ENCODE assay signal across 8 mouse cellular contexts in genomic region chr11:109439829-109440340, GRCm38 (mm10). TPM values are rescaled to one million over a fixed set of nuclear protein-coding genes. Genes with fewer than 3 reads are reported as not detected.
DNase-seq lines count a peak whose midpoint lies in the region; ATAC-seq lines count a peak whose summit lies in the region.

No protein-coding gene starts in this region.

- peak overlapping the region; percentile 3; the same call in 1 of the 2 replicates for H3K27ac ChIP-seq in intestine, embryonic 14.5 days (ENCODE audit: low read depth)

- peak; percentile 61; the same call in 1 of the 2 replicates for ATAC-seq in intestine, embryonic 14.5 days (replicated peaks; ENCODE audit: low FRiP score, low TSS enrichment, low read depth)
- peak; percentile 76 for ATAC-seq in megakaryocyte progenitor cell, adult 5-6 weeks (replicated peaks; ENCODE audit: poor library complexity)

- WGBS in intestine, embryonic 14.5 days = 3% methylated on average over 32 of the region's 32 CpGs

- peak overlapping the region; percentile 55 for H3K9ac ChIP-seq in intestine, embryonic 14.5 days (ENCODE audit: low read length)

- H3K9me3 ChIP-seq in intestine, embryonic 14.5 days (ENCODE audit: control insufficient read depth, low read length) = no peaks in the 10 kb centered on the region

- intact Hi-C loops in left cerebral cortex, postnatal 14 days (cut with DNase I) = no loop called here

- DNase-seq in adrenal gland, adult 18-20 months (ENCODE audit: low spot score in 2 of 2) = peak; percentile 67 to 72
- DNase-seq in embryo, embryonic 11 days = peak; percentile 78
- DNase-seq in gastrocnemius, postnatal 25 days = peak; percentile 83
- DNase-seq in intestine, embryonic 14.5 days (ENCODE audit: low spot score) = peak; percentile 82
- peak; percentile 60 to 74 for DNase-seq in left cerebral cortex, postnatal 14 days (ENCODE audit: low spot score in 2 of 2)
- peak; percentile 54 to 67 for DNase-seq in right cerebral cortex, adult 2 months (ENCODE audit: low spot score in 2 of 2)
- DNase-seq in urinary bladder, adult 2 months (ENCODE audit: low spot score) = peak; percentile 67

- H3K27me3 ChIP-seq in intestine, embryonic 14.5 days (replicated peaks; ENCODE audit: control insufficient read depth, insufficient read depth, low read length) = no peaks in the 10 kb centered on the region

- H3K4me2 ChIP-seq in intestine, embryonic 14.5 days (ENCODE audit: low read length) = peak overlapping the region; percentile 70

- H3K36me3 ChIP-seq in intestine, embryonic 14.5 days (ENCODE audit: control insufficient read depth, insufficient read depth, low read length) = peaks cover 34% of the 10 kb centered on the region

- peak overlapping the region; percentile 43 for H3K4me3 ChIP-seq in intestine, embryonic 14.5 days (ENCODE audit: low read depth, low read length)

- no peaks in the 10 kb centered on the region for H3K4me1 ChIP-seq in intestine, embryonic 14.5 days (replicated peaks; ENCODE audit: control insufficient read depth, insufficient read depth, low read length)

RNA-seq across cellular contexts. Expression of gene Amz2, which starts 14.1 kb away (rescaled TPM):
- 10 to 100 TPM; 39.7 to 40.8 TPM for total RNA-seq in adrenal gland, adult 18-20 months (2021)
- total RNA-seq in gastrocnemius, postnatal 25 days (2021) = 10 to 100 TPM; 54.0 to 63.0 TPM
- polyA plus RNA-seq in intestine, embryonic 14.5 days (2014; fragmentation: Nextera tagmentation; extraction: Ambion mirVana) = 41.8 and 43.0 TPM in 2 replicates
- 10 to 100 TPM; 61.9 to 62.2 TPM for total RNA-seq in left cerebral cortex, postnatal 14 days (2021)
- total RNA-seq in megakaryocyte progenitor cell, adult 5-6 weeks (2015) = 34.0 and 37.6 TPM in 2 replicates
- total RNA-seq in megakaryocyte progenitor cell, adult 5-6 weeks (2017) = 51.8 and 65.5 TPM in 2 replicates
- 46.3 and 47.4 TPM in 2 replicates for polyA plus RNA-seq in urinary bladder, adult 2 months (2012; rRNA removed)

RNA-seq across cellular contexts. Expression of gene 9930022D16Rik, which starts 26.2 kb away (rescaled TPM):
- total RNA-seq in adrenal gland, adult 18-20 months (2021) = not detected
- total RNA-seq in gastrocnemius, postnatal 25 days (2021) = not detected
- not detected in 2 replicates for polyA plus RNA-seq in intestine, embryonic 14.5 days (2014; fragmentation: Nextera tagmentation; extraction: Ambion mirVana)
- not detected for total RNA-seq in left cerebral cortex, postnatal 14 days (2021)
- not detected in 2 replicates for total RNA-seq in megakaryocyte progenitor cell, adult 5-6 weeks (2015)
- total RNA-seq in megakaryocyte progenitor cell, adult 5-6 weeks (2017) = not detected in 2 replicates
- not detected in 2 replicates for polyA plus RNA-seq in urinary bladder, adult 2 months (2012; rRNA removed)

RNA-seq across cellular contexts. Expression of gene Arsg, which starts 33.3 kb away (rescaled TPM):
- total RNA-seq in adrenal gland, adult 18-20 months (2021) = 1 to 10 TPM; 5.6 to 6.3 TPM
- 1 to 10 TPM; 2.6 to 4.7 TPM for total RNA-seq in gastrocnemius, postnatal 25 days (2021)
- 2.8 and 3.9 TPM in 2 replicates for polyA plus RNA-seq in intestine, embryonic 14.5 days (2014; fragmentation: Nextera tagmentation; extraction: Ambion mirVana)
- 1 to 10 TPM; 5.9 to 7.1 TPM for total RNA-seq in left cerebral cortex, postnatal 14 days (2021)
- 2.0 and 2.9 TPM in 2 replicates for total RNA-seq in megakaryocyte progenitor cell, adult 5-6 weeks (2015)
- 1.5 and 1.9 TPM in 2 replicates for total RNA-seq in megakaryocyte progenitor cell, adult 5-6 weeks (2017)
- 6.7 and 7.0 TPM in 2 replicates for polyA plus RNA-seq in urinary bladder, adult 2 months (2012; rRNA removed)

RNA-seq across cellular contexts. Expression of gene Slc16a6, which starts 33.5 kb away (rescaled TPM):
- total RNA-seq in adrenal gland, adult 18-20 months (2021) = under 1 TPM; 0.63 to 0.90 TPM
- 10 to 100 TPM in 1 of 2 experiments, 1 to 10 TPM in 1; 7.0 to 11.5 TPM for total RNA-seq in gastrocnemius, postnatal 25 days (2021)
- polyA plus RNA-seq in intestine, embryonic 14.5 days (2014; fragmentation: Nextera tagmentation; extraction: Ambion mirVana) = 7.1 and 7.3 TPM in 2 replicates
- 10 to 100 TPM in 1 of 2 experiments, 1 to 10 TPM in 1; 9.6 to 11.4 TPM for total RNA-seq in left cerebral cortex, postnatal 14 days (2021)
- 40.0 and 41.6 TPM in 2 replicates for total RNA-seq in megakaryocyte progenitor cell, adult 5-6 weeks (2015)
- total RNA-seq in megakaryocyte progenitor cell, adult 5-6 weeks (2017) = 12.6 and 21.3 TPM in 2 replicates
- 1.2 and 2.4 TPM in 2 replicates for polyA plus RNA-seq in urinary bladder, adult 2 months (2012; rRNA removed)

Comparison
In these comparisons a context has a peak if more than half of its experiments do, and no peak if none do; other contexts are left out.
1. Peak in every context shown above with its lines: DNase-seq, ATAC-seq, H3K4me3 ChIP-seq and H3K27ac ChIP-seq.